Mouse (Mus musculus): ENCODE data around the gene Phlpp1. TPM values are rescaled to one million over a fixed set of nuclear protein-coding genes. Genes with fewer than 3 reads are reported as not detected.

The Phlpp1 gene
- polyA plus RNA-seq, 1 experiment from 2014 or later, result 9.8 TPM

- Histone ChIP-seq H3K27ac (ENCODE audit: low read depth, low read length) (no peak overlapping the region), H3K4me3 (ENCODE audit: low read depth, low read length) (no peak overlapping the region), H3K4me1 (replicated peaks; ENCODE audit: control insufficient read depth, insufficient read depth, low read length) (peaks cover 4% of the 10 kb centered on the region), H3K9ac (ENCODE audit: low read depth, low read length) (no peak overlapping the region), H3K27me3 (ENCODE audit: control insufficient read depth, insufficient read depth, low read length) (no peaks in the 10 kb centered on the region), H3K36me3 (ENCODE audit: control insufficient read depth, insufficient read depth, low read length) (no peaks in the 10 kb centered on the region), H3K9me3 (ENCODE audit: control insufficient read depth, low read length) (no peaks in the 10 kb centered on the region), H3K4me2 (replicated peaks; ENCODE audit: low read depth, low read length) (no peak overlapping the region)
- ATAC-seq (ENCODE audit: low FRiP score) (no peak), DNase-seq (ENCODE audit: low spot score) (no peak)
- WGBS, result 84% methylated on average over 5 of the region's 5 CpGs
Observed at GRCm38 (mm10) chr1:106208581-106208980, 37.0 kb downstream of the Phlpp1 start.

GRCm38 (mm10) chr1:106210461-106210860 is 38.9 kb downstream of the Phlpp1 start:
- no peaks in the 10 kb centered on the region for H3K9me3 ChIP-seq (ENCODE audit: control insufficient read depth, low read length)
- DNase-seq (ENCODE audit: low spot score), result no peak
- H3K36me3 ChIP-seq (ENCODE audit: control insufficient read depth, insufficient read depth, low read length), result no peaks in the 10 kb centered on the region
- H3K4me1 ChIP-seq (replicated peaks; ENCODE audit: control insufficient read depth, insufficient read depth, low read length), result no peaks in the 10 kb centered on the region
- H3K4me2 ChIP-seq (replicated peaks; ENCODE audit: low read depth, low read length), result no peak overlapping the region
- 91% methylated on average over 3 of the region's 3 CpGs for WGBS
- H3K27me3 ChIP-seq (ENCODE audit: control insufficient read depth, insufficient read depth, low read length), result no peaks in the 10 kb centered on the region
- H3K4me3 ChIP-seq (ENCODE audit: low read depth, low read length), result no peak overlapping the region
- ATAC-seq (ENCODE audit: low FRiP score), result no peak
- H3K27ac ChIP-seq (ENCODE audit: low read depth, low read length), result no peak overlapping the region
- no peak overlapping the region for H3K9ac ChIP-seq (ENCODE audit: low read depth, low read length)

- no peak overlapping the region for H3K9ac ChIP-seq (ENCODE audit: low read depth, low read length)
- DNase-seq (ENCODE audit: low spot score), result no peak
- H3K27ac ChIP-seq (ENCODE audit: low read depth, low read length), result no peak overlapping the region
- no peaks in the 10 kb centered on the region for H3K36me3 ChIP-seq (ENCODE audit: control insufficient read depth, insufficient read depth, low read length)
- H3K4me2 ChIP-seq (replicated peaks; ENCODE audit: low read depth, low read length), result no peak overlapping the region
- ATAC-seq (ENCODE audit: low FRiP score), result no peak
- no peaks in the 10 kb centered on the region for H3K27me3 ChIP-seq (ENCODE audit: control insufficient read depth, insufficient read depth, low read length)
- WGBS, result 86% methylated on average over 5 of the region's 5 CpGs
- no peaks in the 10 kb centered on the region for H3K4me1 ChIP-seq (replicated peaks; ENCODE audit: control insufficient read depth, insufficient read depth, low read length)
- H3K9me3 ChIP-seq (ENCODE audit: control insufficient read depth, low read length), result no peaks in the 10 kb centered on the region
- H3K4me3 ChIP-seq (ENCODE audit: low read depth, low read length), result no peak overlapping the region
Observed at GRCm38 (mm10) chr1:106211146-106211545, 39.6 kb downstream of the Phlpp1 start.

GRCm38 (mm10) chr1:106220431-106220830 is 48.9 kb downstream of the Phlpp1 start:
- H3K4me1 ChIP-seq (replicated peaks; ENCODE audit: control insufficient read depth, insufficient read depth, low read length), result 0 out of 2 replicates have a peak, but pooled peaks cover 2% of the 10 kb centered on the region
- no peak overlapping the region for H3K4me3 ChIP-seq (ENCODE audit: low read depth, low read length)
- H3K27ac ChIP-seq (ENCODE audit: low read depth, low read length), result no peak overlapping the region
- H3K4me2 ChIP-seq (replicated peaks; ENCODE audit: low read depth, low read length), result no peak overlapping the region
- H3K36me3 ChIP-seq (ENCODE audit: control insufficient read depth, insufficient read depth, low read length), result no peaks in the 10 kb centered on the region
- ATAC-seq (ENCODE audit: low FRiP score) (no peak), DNase-seq (ENCODE audit: low spot score) (no peak)
- H3K27me3 ChIP-seq (ENCODE audit: control insufficient read depth, insufficient read depth, low read length), result no peaks in the 10 kb centered on the region
- 83% methylated on average over 6 of the region's 6 CpGs for WGBS
- H3K9me3 ChIP-seq (ENCODE audit: control insufficient read depth, low read length), result no peaks in the 10 kb centered on the region
- H3K9ac ChIP-seq (ENCODE audit: low read depth, low read length), result no peak overlapping the region

- Histone ChIP-seq H3K4me3 (ENCODE audit: low read depth, low read length) (no peak overlapping the region), H3K4me1 (replicated peaks; ENCODE audit: control insufficient read depth, insufficient read depth, low read length) (0 out of 2 replicates have a peak, but pooled peaks cover 2% of the 10 kb centered on the region), H3K27ac (ENCODE audit: low read depth, low read length) (no peak overlapping the region), H3K27me3 (ENCODE audit: control insufficient read depth, insufficient read depth, low read length) (no peaks in the 10 kb centered on the region), H3K36me3 (ENCODE audit: control insufficient read depth, insufficient read depth, low read length) (no peaks in the 10 kb centered on the region), H3K9me3 (ENCODE audit: control insufficient read depth, low read length) (no peaks in the 10 kb centered on the region), H3K9ac (ENCODE audit: low read depth, low read length) (no peak overlapping the region), H3K4me2 (replicated peaks; ENCODE audit: low read depth, low read length) (no peak overlapping the region)
- no peak for DNase-seq (ENCODE audit: low spot score)
- ATAC-seq (ENCODE audit: low FRiP score), result no peak
- WGBS, result 82% methylated on average over 1 of the region's 1 CpGs
Observed at GRCm38 (mm10) chr1:106221371-106221770, 49.8 kb downstream of the Phlpp1 start.

- no peak overlapping the region for H3K27ac ChIP-seq (ENCODE audit: low read depth, low read length)
- H3K9me3 ChIP-seq (ENCODE audit: control insufficient read depth, low read length), result no peaks in the 10 kb centered on the region
- WGBS, result 27% methylated on average over 2 of the region's 2 CpGs
- no peak overlapping the region for H3K4me2 ChIP-seq (replicated peaks; ENCODE audit: low read depth, low read length)
- H3K36me3 ChIP-seq (ENCODE audit: control insufficient read depth, insufficient read depth, low read length), result no peaks in the 10 kb centered on the region
- H3K27me3 ChIP-seq (ENCODE audit: control insufficient read depth, insufficient read depth, low read length), result no peaks in the 10 kb centered on the region
- no peak for ATAC-seq (ENCODE audit: low FRiP score)
- H3K4me3 ChIP-seq (ENCODE audit: low read depth, low read length), result no peak overlapping the region
- no peak overlapping the region for H3K9ac ChIP-seq (ENCODE audit: low read depth, low read length)
- 0 out of 2 replicates have a peak, but pooled peaks cover 2% of the 10 kb centered on the region for H3K4me1 ChIP-seq (replicated peaks; ENCODE audit: control insufficient read depth, insufficient read depth, low read length)
- DNase-seq (ENCODE audit: low spot score), result no peak
Observed at GRCm38 (mm10) chr1:106221964-106222363, 50.4 kb downstream of the Phlpp1 start.

GRCm38 (mm10) chr1:106226613-106227012 is 55.1 kb downstream of the Phlpp1 start:
- no peak overlapping the region for H3K4me3 ChIP-seq (ENCODE audit: low read depth, low read length)
- no peak overlapping the region for H3K4me2 ChIP-seq (replicated peaks; ENCODE audit: low read depth, low read length)
- no peaks in the 10 kb centered on the region for H3K9me3 ChIP-seq (ENCODE audit: control insufficient read depth, low read length)
- no peak for ATAC-seq (ENCODE audit: low FRiP score)
- 74% methylated on average over 7 of the region's 7 CpGs for WGBS
- H3K27me3 ChIP-seq (ENCODE audit: control insufficient read depth, insufficient read depth, low read length), result no peaks in the 10 kb centered on the region
- DNase-seq (ENCODE audit: low spot score), result no peak
- no peak overlapping the region for H3K27ac ChIP-seq (ENCODE audit: low read depth, low read length)
- no peak overlapping the region for H3K9ac ChIP-seq (ENCODE audit: low read depth, low read length)
- H3K4me1 ChIP-seq (replicated peaks; ENCODE audit: control insufficient read depth, insufficient read depth, low read length), result 0 out of 2 replicates have a peak, but pooled peaks cover 2% of the 10 kb centered on the region
- H3K36me3 ChIP-seq (ENCODE audit: control insufficient read depth, insufficient read depth, low read length), result no peaks in the 10 kb centered on the region

GRCm38 (mm10) chr1:106230313-106230712 is 58.8 kb downstream of the Phlpp1 start:
- ATAC-seq (ENCODE audit: low FRiP score), result no peak
- no peak overlapping the region for H3K9ac ChIP-seq (ENCODE audit: low read depth, low read length)
- WGBS, result 90% methylated on average over 3 of the region's 3 CpGs

GRCm38 (mm10) chr1:106231345-106231744 is 59.8 kb downstream of the Phlpp1 start:
- H3K4me2 ChIP-seq (replicated peaks; ENCODE audit: low read depth, low read length), result no peak overlapping the region
- WGBS, result 92% methylated on average over 5 of the region's 5 CpGs
- no peak overlapping the region for H3K9ac ChIP-seq (ENCODE audit: low read depth, low read length)
- no peaks in the 10 kb centered on the region for H3K4me1 ChIP-seq (replicated peaks; ENCODE audit: control insufficient read depth, insufficient read depth, low read length)
- H3K4me3 ChIP-seq (ENCODE audit: low read depth, low read length), result no peak overlapping the region
- no peaks in the 10 kb centered on the region for H3K27me3 ChIP-seq (ENCODE audit: control insufficient read depth, insufficient read depth, low read length)
- no peaks in the 10 kb centered on the region for H3K36me3 ChIP-seq (ENCODE audit: control insufficient read depth, insufficient read depth, low read length)
- no peaks in the 10 kb centered on the region for H3K9me3 ChIP-seq (ENCODE audit: control insufficient read depth, low read length)
- no peak for ATAC-seq (ENCODE audit: low FRiP score)
- H3K27ac ChIP-seq (ENCODE audit: low read depth, low read length), result no peak overlapping the region
- DNase-seq (ENCODE audit: low spot score), result no peak

More at GRCm38 (mm10) chr1:106230313-106230712, 58.8 kb downstream of the Phlpp1 start:
- no peak for DNase-seq (ENCODE audit: low spot score)
- H3K9me3 ChIP-seq (ENCODE audit: control insufficient read depth, low read length), result no peaks in the 10 kb centered on the region
- H3K27ac ChIP-seq (ENCODE audit: low read depth, low read length), result no peak overlapping the region
- H3K4me3 ChIP-seq (ENCODE audit: low read depth, low read length), result no peak overlapping the region
- no peak overlapping the region for H3K4me2 ChIP-seq (replicated peaks; ENCODE audit: low read depth, low read length)
- H3K27me3 ChIP-seq (ENCODE audit: control insufficient read depth, insufficient read depth, low read length), result no peaks in the 10 kb centered on the region
- H3K4me1 ChIP-seq (replicated peaks; ENCODE audit: control insufficient read depth, insufficient read depth, low read length), result no peaks in the 10 kb centered on the region
- no peaks in the 10 kb centered on the region for H3K36me3 ChIP-seq (ENCODE audit: control insufficient read depth, insufficient read depth, low read length)

All from hindbrain, embryonic 11.5 days (tissue).